Mouse (Mus musculus): ENCODE results near the gene Duox1. TPM values are rescaled to one million over a fixed set of nuclear protein-coding genes. Genes with fewer than 3 reads are reported as not detected.
A peak's percentile ranks its signal among the peaks of the same experiment; 100 is the strongest.
"Not testable (repeated sequence)": the region's sequence is repeated elsewhere in the genome, so short reads cannot be mapped to it uniquely, and the experiment has no call there.

The Duox1 gene
- total and polyA plus RNA-seq, 3 experiments: not detected

GRCm38 (mm10) chr2:122378421-122379291, 63.2 kb downstream of the Duox1 start:
- Histone ChIP-seq H3K9me3 (replicated peaks) (no peaks in the 10 kb centered on the region), H3K27me3 (ENCODE audit: insufficient read depth, low read length) (peaks cover 4% of the 10 kb centered on the region), H3K36me3 (replicated peaks) (no peaks in the 10 kb centered on the region), H3K4me1 (ENCODE audit: insufficient read depth, low read depth, low read length) (peaks cover 31% of the 10 kb centered on the region), H3K4me3 (ENCODE audit: low read depth, low read length) (peak overlapping the region; percentile 48; the same call in 1 of the 2 replicates)
- DNase-seq (ENCODE audit: low spot score) (no peak), ATAC-seq (ENCODE audit: extremely low read depth, insufficient number of reproducible peaks, low FRiP score, poor library complexity, severe bottlenecking) (no peak)
- TF ChIP-seq POLR2AphosphoS5 (IDR thresholded peaks at IDR 0.05; ENCODE audit: insufficient replicate concordance, low read depth, low read length) (no peak), GATA1 (IDR thresholded peaks at IDR 0.05; ENCODE audit: borderline replicate concordance, low read length) (no peak), CTCF (IDR thresholded peaks at IDR 0.05; ENCODE audit: low read depth, low read length) (no peak), GATA2 (IDR thresholded peaks at IDR 0.05; ENCODE audit: borderline replicate concordance, low read depth, low read length) (no peak), TAL1 (conservative IDR thresholded peaks at IDR 0.05; ENCODE audit: low read depth, low read length) (no peak)

DNA sequence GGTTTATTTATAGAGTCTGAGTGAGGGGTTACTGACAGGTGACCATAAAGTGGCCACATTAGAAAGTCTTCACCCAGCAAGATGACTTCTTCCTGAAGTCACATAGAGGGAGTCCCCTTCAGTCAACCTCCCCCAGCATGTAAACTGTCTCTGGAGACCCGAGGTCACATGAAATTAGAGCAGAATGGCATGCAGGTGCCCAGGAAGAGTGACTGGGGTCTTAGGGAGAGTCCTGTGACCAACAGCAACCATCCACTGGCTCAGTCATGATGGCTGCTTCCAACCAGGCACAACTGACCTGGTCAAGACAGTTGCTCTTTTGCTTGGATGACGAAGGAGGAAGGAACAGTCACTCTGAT, 63.8 kb downstream of the Duox1 start:
- H3K27me3 ChIP-seq (ENCODE audit: insufficient read depth, low read length): peaks cover 4% of the 10 kb centered on the region
- ATAC-seq (ENCODE audit: extremely low read depth, insufficient number of reproducible peaks, low FRiP score, poor library complexity, severe bottlenecking) (no peak), DNase-seq (ENCODE audit: low spot score) (no peak)
- H3K9me3 ChIP-seq (replicated peaks): no peaks in the 10 kb centered on the region
- H3K36me3 ChIP-seq (replicated peaks): no peaks in the 10 kb centered on the region
- H3K4me3 ChIP-seq (ENCODE audit: low read depth, low read length): no peak overlapping the region
- no peak for TF ChIP-seq GATA1 (IDR thresholded peaks at IDR 0.05; ENCODE audit: borderline replicate concordance, low read length)
- no peak for TF ChIP-seq CTCF (IDR thresholded peaks at IDR 0.05; ENCODE audit: low read depth, low read length)
- H3K4me1 ChIP-seq (ENCODE audit: insufficient read depth, low read depth, low read length): peaks cover 31% of the 10 kb centered on the region

DNA sequence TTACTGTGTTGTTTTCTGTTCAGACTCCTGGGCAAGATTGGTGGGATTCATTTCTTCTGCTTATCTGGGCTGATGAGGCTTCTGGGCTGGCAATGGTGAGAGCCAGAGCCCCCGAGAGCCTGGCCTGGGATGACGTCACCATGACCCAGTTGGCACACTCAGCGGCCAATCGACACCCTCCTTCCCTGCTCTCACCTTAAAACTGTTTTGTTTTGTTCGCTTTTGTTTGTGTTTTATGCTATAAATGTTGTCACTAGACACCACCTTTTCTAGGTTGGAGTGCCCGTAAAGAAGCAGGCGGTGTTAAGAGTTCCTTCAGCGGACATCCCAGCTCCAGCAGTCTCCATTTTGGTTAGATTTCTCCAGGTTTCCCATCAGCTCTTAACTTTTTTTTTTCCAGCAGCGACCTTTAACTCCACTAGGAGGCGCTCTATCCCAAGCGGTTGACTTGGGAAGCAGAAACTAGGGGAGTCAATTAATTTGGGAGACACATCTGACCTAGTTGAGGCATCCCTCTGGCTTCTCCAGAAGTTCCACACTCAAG, 65.4 kb downstream of the Duox1 start:
- Histone ChIP-seq H3K36me3 (replicated peaks) (no peaks in the 10 kb centered on the region), H3K4me3 (ENCODE audit: low read depth, low read length) (no peak overlapping the region), H3K4me1 (ENCODE audit: insufficient read depth, low read depth, low read length) (peaks cover 21% of the 10 kb centered on the region), H3K27me3 (ENCODE audit: insufficient read depth, low read length) (peaks cover 4% of the 10 kb centered on the region), H3K9me3 (replicated peaks) (no peaks in the 10 kb centered on the region)
- no peak for DNase-seq (ENCODE audit: low spot score)
- TF ChIP-seq GATA2 (IDR thresholded peaks at IDR 0.05; ENCODE audit: borderline replicate concordance, low read depth, low read length): no peak
- TF ChIP-seq CTCF (IDR thresholded peaks at IDR 0.05; ENCODE audit: low read depth, low read length): peak; percentile 33; the same call in 1 of the 2 replicates
- no peak for ATAC-seq (ENCODE audit: extremely low read depth, insufficient number of reproducible peaks, low FRiP score, poor library complexity, severe bottlenecking)

GRCm38 (mm10) chr2:122381329-122382103, 66.0 kb downstream of the Duox1 start:
- DNase-seq (ENCODE audit: low spot score): no peak
- Histone ChIP-seq H3K27me3 (ENCODE audit: insufficient read depth, low read length) (peaks cover 4% of the 10 kb centered on the region), H3K36me3 (replicated peaks) (no peaks in the 10 kb centered on the region), H3K9me3 (replicated peaks) (no peaks in the 10 kb centered on the region), H3K4me3 (ENCODE audit: low read depth, low read length) (no peak overlapping the region), H3K4me1 (ENCODE audit: insufficient read depth, low read depth, low read length) (peaks cover 14% of the 10 kb centered on the region)
- TF ChIP-seq GATA2 (IDR thresholded peaks at IDR 0.05; ENCODE audit: borderline replicate concordance, low read depth, low read length) (no peak), TAL1 (conservative IDR thresholded peaks at IDR 0.05; ENCODE audit: low read depth, low read length) (no peak), CTCF (IDR thresholded peaks at IDR 0.05; ENCODE audit: low read depth, low read length) (no peak), GATA1 (IDR thresholded peaks at IDR 0.05; ENCODE audit: borderline replicate concordance, low read length) (no peak), POLR2AphosphoS5 (IDR thresholded peaks at IDR 0.05; ENCODE audit: insufficient replicate concordance, low read depth, low read length) (no peak)
- no peak for ATAC-seq (ENCODE audit: extremely low read depth, insufficient number of reproducible peaks, low FRiP score, poor library complexity, severe bottlenecking)

DNA sequence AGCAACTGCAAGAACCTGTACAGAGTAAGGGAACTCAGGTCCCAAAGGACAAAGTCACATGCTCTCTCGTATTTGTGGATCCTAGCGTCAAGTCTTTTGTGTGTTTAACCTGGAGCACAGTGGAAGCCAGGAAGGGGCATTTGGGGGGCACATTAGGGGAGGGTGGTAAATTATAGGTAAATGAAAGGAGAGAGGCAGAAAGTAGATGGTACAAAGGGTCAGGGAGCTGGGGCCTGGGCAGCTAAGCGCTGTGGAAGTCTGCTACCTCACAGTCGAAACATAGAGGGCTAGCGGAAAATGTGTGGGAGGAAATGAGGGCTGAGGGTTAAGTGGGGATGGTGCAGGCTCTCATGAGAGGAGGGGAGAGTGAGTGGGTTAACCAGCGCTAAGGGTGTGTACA, 66.6 kb downstream of the Duox1 start:
- H3K4me3 ChIP-seq (ENCODE audit: low read depth, low read length): no peak overlapping the region
- DNase-seq (ENCODE audit: low spot score) (no peak), ATAC-seq (ENCODE audit: extremely low read depth, insufficient number of reproducible peaks, low FRiP score, poor library complexity, severe bottlenecking) (no peak)
- peaks cover 4% of the 10 kb centered on the region for H3K27me3 ChIP-seq (ENCODE audit: insufficient read depth, low read length)
- peaks cover 14% of the 10 kb centered on the region for H3K4me1 ChIP-seq (ENCODE audit: insufficient read depth, low read depth, low read length)
- H3K36me3 ChIP-seq (replicated peaks): no peaks in the 10 kb centered on the region
- H3K9me3 ChIP-seq (replicated peaks): no peaks in the 10 kb centered on the region
- TF ChIP-seq POLR2AphosphoS5 (IDR thresholded peaks at IDR 0.05; ENCODE audit: insufficient replicate concordance, low read depth, low read length): no peak
- TF ChIP-seq TAL1 (conservative IDR thresholded peaks at IDR 0.05; ENCODE audit: low read depth, low read length): no peak
- no peak for TF ChIP-seq CTCF (IDR thresholded peaks at IDR 0.05; ENCODE audit: low read depth, low read length)
- no peak for TF ChIP-seq GATA1 (IDR thresholded peaks at IDR 0.05; ENCODE audit: borderline replicate concordance, low read length)
- no peak for TF ChIP-seq GATA2 (IDR thresholded peaks at IDR 0.05; ENCODE audit: borderline replicate concordance, low read depth, low read length)

DNA sequence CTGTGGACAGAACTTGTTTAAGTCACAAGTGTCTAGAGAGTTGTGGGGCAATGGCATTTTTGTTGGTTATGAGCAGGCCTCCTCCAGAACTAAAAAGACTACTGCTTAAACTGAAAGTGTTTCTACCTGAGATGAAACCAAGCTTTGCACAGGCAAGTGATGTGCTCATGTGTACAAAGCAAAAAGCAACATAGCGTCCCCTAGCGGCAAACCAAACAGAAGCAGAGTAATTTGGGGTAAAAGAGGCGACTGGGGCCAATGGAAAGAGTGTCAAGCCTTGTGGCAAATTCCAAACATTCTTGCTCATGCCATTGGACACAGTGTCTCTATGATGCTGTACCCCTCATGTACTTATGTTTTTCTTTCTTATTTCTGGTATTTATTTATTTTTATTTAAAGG, 69.6 kb downstream of the Duox1 start:
- H3K9me3 ChIP-seq (replicated peaks): no peaks in the 10 kb centered on the region
- DNase-seq (ENCODE audit: low spot score) (no peak), ATAC-seq (ENCODE audit: extremely low read depth, insufficient number of reproducible peaks, low FRiP score, poor library complexity, severe bottlenecking) (no peak)
- H3K4me3 ChIP-seq (ENCODE audit: low read depth, low read length): no peak overlapping the region
- H3K27me3 ChIP-seq (ENCODE audit: insufficient read depth, low read length): peaks cover 7% of the 10 kb centered on the region; the same call in 1 of the 2 replicates
- no peaks in the 10 kb centered on the region for H3K36me3 ChIP-seq (replicated peaks)
- 0 out of 2 replicates have a peak, but pooled peaks cover under 1% of the 10 kb centered on the region for H3K4me1 ChIP-seq (ENCODE audit: insufficient read depth, low read depth, low read length)
- TF ChIP-seq CTCF (IDR thresholded peaks at IDR 0.05; ENCODE audit: low read depth, low read length) (no peak), GATA2 (IDR thresholded peaks at IDR 0.05; ENCODE audit: borderline replicate concordance, low read depth, low read length) (no peak), POLR2AphosphoS5 (IDR thresholded peaks at IDR 0.05; ENCODE audit: insufficient replicate concordance, low read depth, low read length) (no peak), TAL1 (conservative IDR thresholded peaks at IDR 0.05; ENCODE audit: low read depth, low read length) (no peak), GATA1 (IDR thresholded peaks at IDR 0.05; ENCODE audit: borderline replicate concordance, low read length) (no peak)

GRCm38 (mm10) chr2:122387135-122387534, 71.7 kb downstream of the Duox1 start:
- H3K36me3 ChIP-seq (replicated peaks); ATAC-seq (ENCODE audit: extremely low read depth, insufficient number of reproducible peaks, low FRiP score, poor library complexity, severe bottlenecking); DNase-seq (ENCODE audit: low spot score); H3K27me3 ChIP-seq (ENCODE audit: insufficient read depth, low read length); H3K4me1 ChIP-seq (ENCODE audit: insufficient read depth, low read depth, low read length); H3K4me3 ChIP-seq (ENCODE audit: low read depth, low read length); H3K9me3 ChIP-seq (replicated peaks): not testable (repeated sequence)

Data from G1E (cell line).